Mouse (Mus musculus) small intestine, adult 2 months (tissue): ENCODE measurements around the gene Rsph10b. TPM values are rescaled to one million over a fixed set of nuclear protein-coding genes. Genes with fewer than 3 reads are reported as not detected.
A peak's percentile ranks its signal among the peaks of the same experiment; 100 is the strongest.

Source experiments
- H3K27ac ChIP-seq: fragments of 200-500 bp; 2 replicates; pipeline ENCODE4 v1.5.1; 2012; ENCODE audit warnings: low read depth, low read length, control low read depth, inconsistent platforms; ENCODE audit not compliant: insufficient read depth
- H3K27me3 ChIP-seq: fragments of 200-500 bp; 2 replicates; pipeline ENCODE4 v1.6.1; 2012; ENCODE audit warnings: mild to moderate bottlenecking, moderate library complexity, low read length, inconsistent platforms; ENCODE audit not compliant: control insufficient read depth, insufficient read depth
- H3K36me3 ChIP-seq: fragments of 200-500 bp; 2 replicates; pipeline ENCODE4 v1.6.1; 2012; ENCODE audit warnings: mild to moderate bottlenecking, low read length, control low read depth, inconsistent platforms; ENCODE audit not compliant: control insufficient read depth, insufficient read depth
- H3K4me1 ChIP-seq: fragments of 200-500 bp; 2 replicates; pipeline ENCODE4 v1.6.1; 2012; ENCODE audit warnings: low read length, inconsistent platforms, mixed read lengths; ENCODE audit not compliant: control insufficient read depth, insufficient read depth, insufficient read length
- H3K4me3 ChIP-seq: fragments of 200-500 bp; 2 replicates; pipeline ENCODE4 v1.5.1; 2012; ENCODE audit warnings: low read depth, mild to moderate bottlenecking, control low read depth, inconsistent platforms, low read length, moderate library complexity
- CTCF ChIP-seq: fragments of 200-500 bp; IDR thresholded peaks from 2 replicates; pipeline ENCODE4 v1.5.1; 2012; ENCODE audit warnings: low read depth, mild to moderate bottlenecking, control low read depth, inconsistent platforms, low read length, moderate library complexity, mixed read lengths; ENCODE audit not compliant: insufficient replicate concordance, insufficient read length; ENCODE audit errors: extremely low read depth
- POLR2A ChIP-seq: fragments of 200-500 bp; IDR thresholded peaks from 2 replicates; pipeline ENCODE4 v1.6.1; 2012; ENCODE audit warnings: low read depth, mild to moderate bottlenecking, control low read depth, inconsistent platforms, low read length, moderate library complexity
- WGBS: fragments of 180-500 bp; shearing (Covaris S2); methylation state at CpG from one replicate; pipeline ENCODE4 v1.1.7; 2018; 5-methylcytosine and 5-hydroxymethylcytosine counted together
- polyA plus RNA-seq: library from polyadenylated mRNA; depleted of rRNA; stranded (reverse); fragments of >200 nt; gene quantifications from 2 replicates; pipeline ENCODE4 v1.2.3, GENCODE M21; 2012

Rsph10b gene
- polyA plus RNA-seq, 1 experiment, result 0.04 TPM

DNA sequence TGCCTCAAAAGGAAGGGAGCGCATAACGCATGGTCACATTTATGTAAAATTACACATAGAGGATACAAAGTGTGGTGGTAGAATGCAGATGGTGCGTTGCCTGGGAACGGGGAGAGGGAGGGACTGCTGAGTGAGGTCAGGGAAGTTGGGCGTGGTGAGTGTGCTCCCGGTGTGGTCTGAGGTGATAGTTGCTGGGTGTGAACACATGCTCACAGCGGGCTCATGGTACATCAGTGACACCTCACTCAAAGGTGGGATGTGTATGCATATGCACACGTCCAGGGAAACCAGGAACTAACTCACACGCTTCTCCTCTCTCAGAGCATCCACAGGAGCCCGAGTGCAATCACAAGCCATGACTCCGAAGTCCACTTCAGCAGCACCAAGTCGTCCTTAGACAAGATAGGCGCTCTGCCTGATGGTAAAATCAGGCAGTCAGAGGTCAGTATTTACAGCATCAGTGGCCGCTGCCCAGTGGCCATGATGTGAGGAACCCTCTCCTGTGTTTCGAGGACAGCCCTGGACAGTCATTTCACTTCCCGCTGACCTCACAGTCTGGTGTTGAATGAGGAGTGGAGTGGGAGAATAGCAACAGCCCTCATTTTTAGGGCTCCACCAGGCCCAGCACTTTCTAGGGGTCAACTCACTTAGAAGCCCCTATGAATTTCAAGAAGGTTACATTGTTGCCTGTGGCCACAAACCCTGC is 44.0 kb downstream of the Rsph10b start:
- no peak overlapping the region for H3K4me3 ChIP-seq
- 44% methylated on average over 16 of the region's 16 CpGs for WGBS
- no peak overlapping the region for H3K27ac ChIP-seq
- TF ChIP-seq CTCF (no peak), POLR2A (no peak)
- H3K4me1 ChIP-seq, result peaks cover 11% of the 10 kb centered on the region
- H3K27me3 ChIP-seq, result no peaks in the 10 kb centered on the region
- H3K36me3 ChIP-seq, result no peaks in the 10 kb centered on the region

- no peak for TF ChIP-seq CTCF
- TF ChIP-seq POLR2A, result no peak
- peaks cover 16% of the 10 kb centered on the region for H3K36me3 ChIP-seq
- no peaks in the 10 kb centered on the region for H3K27me3 ChIP-seq
- WGBS, result 19% methylated on average over 9 of the region's 9 CpGs
- H3K4me3 ChIP-seq, result no peak overlapping the region
- H3K27ac ChIP-seq, result no peak overlapping the region
- H3K4me1 ChIP-seq, result peaks cover 19% of the 10 kb centered on the region
Measured at GRCm38 (mm10) chr5:143980858-143981257, 48.0 kb downstream of the Rsph10b start.

DNA sequence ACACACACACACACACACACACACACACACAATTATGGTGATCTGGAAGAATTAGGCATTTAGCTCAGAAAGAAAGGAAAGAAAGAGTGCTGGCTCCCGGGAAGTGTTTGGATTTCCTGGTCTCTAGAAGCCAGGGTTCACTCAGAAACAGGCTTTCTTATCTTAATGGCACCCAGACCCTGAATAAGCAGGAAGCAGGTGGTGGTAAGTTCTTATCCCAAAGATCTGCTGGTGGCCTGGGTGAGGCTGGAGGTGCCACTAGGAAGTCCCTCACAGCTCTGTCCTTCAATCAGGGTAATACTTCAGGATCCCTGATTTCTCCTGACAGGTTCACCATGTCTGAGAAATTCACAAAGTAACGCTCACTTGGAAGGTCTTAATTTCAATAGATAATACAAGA is 49.5 kb downstream of the Rsph10b start:
- no peak overlapping the region for H3K4me3 ChIP-seq
- H3K4me1 ChIP-seq, result peaks cover 19% of the 10 kb centered on the region; the same call in 1 of the 2 replicates
- H3K27ac ChIP-seq, result peak overlapping the region; percentile 78
- WGBS, result 22% methylated on average over 2 of the region's 2 CpGs
- H3K36me3 ChIP-seq, result peaks cover 29% of the 10 kb centered on the region
- TF ChIP-seq CTCF (no peak), POLR2A (no peak)
- no peaks in the 10 kb centered on the region for H3K27me3 ChIP-seq

DNA sequence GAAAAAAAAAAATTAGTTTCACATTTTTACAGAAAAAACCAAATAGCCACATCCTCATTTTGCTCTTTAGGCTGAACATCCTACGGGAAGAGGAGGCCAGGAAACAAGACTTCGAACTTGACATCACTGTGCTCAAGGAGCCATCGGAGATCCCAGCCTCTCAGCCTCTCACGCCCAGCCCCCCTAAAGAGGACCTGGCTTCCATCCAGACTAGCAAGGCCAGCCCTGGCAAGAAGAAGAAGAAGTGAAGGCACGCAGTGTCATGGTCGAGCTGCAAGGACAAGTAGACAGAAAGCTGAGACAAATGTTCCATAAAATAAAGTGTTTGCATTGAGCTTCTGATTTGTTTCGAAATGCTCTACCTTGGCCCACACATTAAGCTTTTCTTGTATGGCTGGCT is 52.5 kb downstream of the Rsph10b start:
- Histone ChIP-seq H3K36me3 (peaks cover 59% of the 10 kb centered on the region), H3K27ac (no peak overlapping the region)

GRCm38 (mm10) chr5:143987596-143987995 is 54.8 kb downstream of the Rsph10b start:
- TF ChIP-seq CTCF (no peak), POLR2A (no peak)
- Histone ChIP-seq H3K27me3 (no peaks in the 10 kb centered on the region), H3K4me3 (no peak overlapping the region), H3K36me3 (peaks cover 78% of the 10 kb centered on the region), H3K27ac (no peak overlapping the region), H3K4me1 (peaks cover 3% of the 10 kb centered on the region; the same call in 1 of the 2 replicates)
- WGBS, result 96% methylated on average over 3 of the region's 3 CpGs

More for the DNA sequence above, 52.5 kb downstream of the Rsph10b start:
- WGBS, result 79% methylated on average over 7 of the region's 7 CpGs
- TF ChIP-seq CTCF, result no peak
- TF ChIP-seq POLR2A, result no peak
- no peak overlapping the region for H3K4me3 ChIP-seq
- no peaks in the 10 kb centered on the region for H3K27me3 ChIP-seq
- H3K4me1 ChIP-seq, result peaks cover 16% of the 10 kb centered on the region; the same call in 1 of the 2 replicates

- Histone ChIP-seq H3K27me3 (no peaks in the 10 kb centered on the region), H3K27ac (no peak overlapping the region), H3K36me3 (peaks cover 87% of the 10 kb centered on the region), H3K4me3 (no peak overlapping the region), H3K4me1 (no peaks in the 10 kb centered on the region)
- WGBS, result 93% methylated on average over 4 of the region's 4 CpGs
- no peak for TF ChIP-seq POLR2A
- no peak for TF ChIP-seq CTCF
Measured at GRCm38 (mm10) chr5:143989046-143989445, 56.2 kb downstream of the Rsph10b start.

GRCm38 (mm10) chr5:143990086-143990485 is 57.3 kb downstream of the Rsph10b start:
- 74% methylated on average over 11 of the region's 11 CpGs for WGBS
- H3K4me1 ChIP-seq, result no peaks in the 10 kb centered on the region
- peaks cover 88% of the 10 kb centered on the region for H3K36me3 ChIP-seq
- no peaks in the 10 kb centered on the region for H3K27me3 ChIP-seq
- no peak overlapping the region for H3K4me3 ChIP-seq
- no peak overlapping the region for H3K27ac ChIP-seq
- TF ChIP-seq POLR2A (no peak), CTCF (no peak)

GRCm38 (mm10) chr5:143992661-143993060 is 59.8 kb downstream of the Rsph10b start:
- Histone ChIP-seq H3K4me1 (no peaks in the 10 kb centered on the region), H3K4me3 (no peak overlapping the region), H3K36me3 (peaks cover 87% of the 10 kb centered on the region), H3K27ac (no peak overlapping the region), H3K27me3 (no peaks in the 10 kb centered on the region)
- TF ChIP-seq POLR2A (no peak), CTCF (no peak)
- WGBS, result 69% methylated on average over 10 of the region's 10 CpGs
